Mouse (Mus musculus): Measurements from ENCODE around the gene Xbp1. TPM values are rescaled to one million over a fixed set of nuclear protein-coding genes. Genes with fewer than 3 reads are reported as not detected.

The Xbp1 gene
- total and polyA plus RNA-seq, 3 experiments, result 111 to 133 (median 131) TPM

GRCm38 (mm10) chr11:5560273-5560672, 39.8 kb downstream of the Xbp1 start:
- Histone ChIP-seq H3K4me1 (ENCODE audit: control insufficient read depth in 1 of 2, insufficient read depth in 2 of 2) (peaks cover 0 to under 1% of the 10 kb centered on the region in 2 experiments; a peak in 1 of 4 replicates), H3K9me3 (replicated peaks; ENCODE audit: low read length) (no peaks in the 10 kb centered on the region), H3K79me2 (replicated peaks; ENCODE audit: control insufficient read depth, extremely low read depth, insufficient read depth, poor library complexity, severe bottlenecking) (no peaks in the 10 kb centered on the region), H3K36me3 (replicated peaks in 1 of 2; ENCODE audit: control insufficient read depth in 1 of 2, insufficient read depth in 1 of 2, low read length in 1 of 2) (no peaks in the 10 kb centered on the region), H3K27me3 (replicated peaks) (peaks cover 4% of the 10 kb centered on the region), H3K4me3 (replicated peaks in 1 of 3; ENCODE audit: low read depth in 2 of 3, low read length in 2 of 3, poor library complexity in 1 of 3) (no peak overlapping the region), H3K9ac (ENCODE audit: insufficient read depth, low read depth) (no peak overlapping the region), H3K27ac (ENCODE audit: insufficient read depth, low read depth) (no peak overlapping the region), H3K4me2 (ENCODE audit: insufficient read depth, low read depth, poor library complexity, severe bottlenecking) (no peak overlapping the region)
- TF ChIP-seq RAD21 (IDR thresholded peaks at IDR 0.05; ENCODE audit: low read depth, low read length) (peak; percentile 17), UBTF (IDR thresholded peaks at IDR 0.05; ENCODE audit: low read depth, low read length) (no peak), TCF12 (IDR thresholded peaks at IDR 0.05; ENCODE audit: low read depth, low read length) (no peak), ZKSCAN1 (IDR thresholded peaks at IDR 0.05; ENCODE audit: borderline replicate concordance, low read depth, low read length) (no peak), HCFC1 (IDR thresholded peaks at IDR 0.05; ENCODE audit: low read depth, low read length) (no peak), CHD1 (IDR thresholded peaks at IDR 0.05; ENCODE audit: low read depth, low read length) (no peak), EP300 (IDR thresholded peaks at IDR 0.05; ENCODE audit: low read length) (no peak), JUN (IDR thresholded peaks at IDR 0.05; ENCODE audit: insufficient read depth, low read depth, low read length) (no peak), IRF4 (IDR thresholded peaks at IDR 0.05; ENCODE audit: low read depth, low read length) (no peak), JUND (conservative IDR thresholded peaks at IDR 0.05; ENCODE audit: low read depth, low read length) (no peak), PAX5 (IDR thresholded peaks at IDR 0.05; ENCODE audit: low read length) (no peak), KAT2A (IDR thresholded peaks at IDR 0.05; ENCODE audit: insufficient replicate concordance, low read length) (no peak), RCOR1 (conservative IDR thresholded peaks at IDR 0.05; ENCODE audit: low read depth, low read length) (no peak), MAZ (IDR thresholded peaks at IDR 0.05; ENCODE audit: low read depth, low read length) (no peak), ZNF384 (IDR thresholded peaks at IDR 0.05; ENCODE audit: low read depth, low read length) (0 out of 2 replicates have a peak, but pooled peaks have one; percentile 23), TBP (conservative IDR thresholded peaks at IDR 0.05; ENCODE audit: low read depth, low read length) (no peak), MXI1 (IDR thresholded peaks at IDR 0.05; ENCODE audit: low read depth, low read length) (no peak), POLR2A (IDR thresholded peaks at IDR 0.05; ENCODE audit: low read depth, low read length) (no peak), USF1 (IDR thresholded peaks at IDR 0.05; ENCODE audit: low read depth, low read length) (no peak), E2F4 (IDR thresholded peaks at IDR 0.05; ENCODE audit: insufficient replicate concordance, low read depth, low read length) (no peak), CTCF (conservative IDR thresholded peaks at IDR 0.05 in 1 of 2, IDR thresholded peaks at IDR 0.05 in 1 of 2; ENCODE audit: low read depth in 2 of 2, low read length in 2 of 2) (peak in 1 of 2 experiments; percentile 34; a peak in 1 of 4 replicates)
- in situ Hi-C loops (cut with MboI; ENCODE audit: low pct_ligation_motif_present, low pct_unique_long_range_greater_than_20kb, low sequenced_read_pairs), result loop anchor here (10.0 kb wide), 1 partner anchor 75 kb away; no protein-coding TSS in a partner anchor
- DNase-seq (ENCODE audit: extremely low read depth), result no peak
- dilution Hi-C loops (cut with MboI; ENCODE audit: extremely low pct_ligation_motif_present, extremely low pct_unique_long_range_greater_than_20kb, low sequenced_read_pairs), result no loop called here
